Mouse (Mus musculus) kidney, postnatal 10 days (tissue): ENCODE data around the gene Hscb.
"Not testable (repeated sequence)": the region's sequence is repeated elsewhere in the genome, so short reads cannot be mapped to it uniquely, and the experiment has no call there.

Source experiments
- DNase-seq: peaks from one replicate; pipeline ENCODE4 v3.0.0; 2021; ENCODE audit warnings: mixed read lengths

Gene Hscb

DNA sequence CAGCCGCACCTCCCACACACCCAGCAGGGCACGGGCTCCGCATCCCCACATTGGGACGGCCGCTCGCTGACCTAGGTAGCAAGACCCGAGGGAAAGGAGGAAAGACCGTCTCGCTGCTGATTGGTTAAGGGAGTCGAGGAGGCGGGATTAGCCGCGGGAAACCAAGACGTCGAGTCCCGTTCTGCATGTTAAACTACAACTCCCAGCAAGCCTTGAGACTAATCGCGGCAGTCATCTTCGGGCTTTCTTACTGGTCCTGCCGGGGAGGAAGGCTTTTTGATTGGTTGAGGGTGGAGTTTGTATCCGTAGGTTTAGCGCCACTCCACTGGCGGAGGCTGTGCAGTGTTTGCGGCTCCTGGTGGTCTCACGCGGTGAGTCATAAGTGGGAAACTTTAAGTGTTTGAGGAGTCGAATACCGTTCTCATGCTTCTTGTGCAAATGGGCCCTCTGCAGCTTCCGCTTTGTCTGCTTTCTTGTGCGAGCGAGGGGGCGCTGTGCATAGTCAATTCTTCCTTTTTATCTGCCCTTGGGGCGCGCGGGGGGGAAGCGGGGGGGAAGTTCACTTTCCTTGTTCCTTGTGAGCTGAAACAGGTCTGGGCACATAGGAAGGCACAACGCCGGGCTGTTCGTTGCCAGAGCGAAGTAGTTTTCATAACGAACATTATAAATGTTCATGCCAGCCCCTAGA, at the start of gene Hscb, which contains the start of gene Chek2:
TSS of gene Hscb (minus strand) at position 100 of the 688 bp plus-strand sequence.
TSS of gene Chek2 (plus strand) at position 302 of the 688 bp plus-strand sequence.
- peak; percentile 98 for DNase-seq

DNA sequence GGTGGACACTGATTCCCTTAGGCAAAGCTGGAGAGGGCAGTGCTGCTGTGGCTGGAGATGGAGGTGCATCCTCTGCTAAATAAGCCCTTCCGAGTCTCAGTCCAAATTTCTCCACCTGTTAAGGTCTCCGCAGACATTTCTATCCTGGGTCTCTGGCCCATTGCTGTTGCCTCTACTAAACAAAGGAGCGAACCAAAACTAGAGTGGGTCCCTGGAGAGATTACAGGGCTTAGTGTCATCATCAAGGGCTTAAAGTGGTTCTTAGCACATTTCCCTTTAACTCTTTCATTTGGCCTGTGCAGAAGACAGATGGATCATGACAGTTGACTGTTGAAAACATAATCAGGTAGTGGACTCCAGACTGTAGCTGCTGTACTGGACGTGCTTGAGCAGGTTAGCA, 49.0 kb upstream of the Hscb start:
- DNase-seq = no peak

DNA sequence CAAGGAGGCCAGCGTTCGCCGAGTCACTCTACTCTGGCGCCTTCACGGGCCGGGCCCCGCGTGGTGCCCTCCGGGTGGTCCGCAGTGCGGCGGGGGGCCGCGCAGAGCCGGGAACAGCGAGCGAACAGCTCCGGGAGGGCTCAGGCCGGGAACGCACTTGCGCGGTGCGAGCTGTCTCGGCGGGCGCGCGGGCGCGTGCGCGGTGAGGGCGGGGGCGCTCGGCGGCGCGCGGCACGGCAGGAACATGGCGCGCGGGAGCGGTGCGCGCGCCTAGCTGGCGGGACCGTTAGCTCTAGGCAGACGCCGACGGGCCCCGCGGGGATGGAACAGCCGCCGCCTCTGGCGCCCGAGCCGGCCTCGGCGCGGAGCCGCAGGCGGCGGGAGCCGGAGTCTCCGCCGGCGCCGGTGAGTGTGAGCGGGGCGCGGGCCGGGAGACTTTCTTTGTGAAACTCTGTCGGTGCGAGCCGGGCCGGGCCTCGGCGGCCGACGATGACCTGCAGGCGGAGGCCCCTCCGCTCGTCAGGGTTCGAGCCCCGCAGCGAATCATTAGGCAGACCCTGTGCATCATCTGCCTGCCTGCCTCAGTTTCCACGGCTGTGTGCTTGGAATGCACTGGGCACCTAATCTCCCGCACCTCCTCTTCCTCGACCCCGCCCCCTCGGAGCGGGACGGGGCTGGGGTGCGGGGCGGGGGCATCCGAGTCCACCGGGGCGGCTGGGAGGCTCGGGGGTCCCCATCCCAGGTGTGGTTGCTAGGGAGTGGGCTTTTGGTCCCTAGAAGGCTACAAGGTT, 40.2 kb upstream of the Hscb start, which contains the start of gene Ttc28:
TSS of gene Ttc28 (plus strand) at position 220 of the 791 bp plus-strand sequence.
- peak; percentile 94 for DNase-seq

DNA sequence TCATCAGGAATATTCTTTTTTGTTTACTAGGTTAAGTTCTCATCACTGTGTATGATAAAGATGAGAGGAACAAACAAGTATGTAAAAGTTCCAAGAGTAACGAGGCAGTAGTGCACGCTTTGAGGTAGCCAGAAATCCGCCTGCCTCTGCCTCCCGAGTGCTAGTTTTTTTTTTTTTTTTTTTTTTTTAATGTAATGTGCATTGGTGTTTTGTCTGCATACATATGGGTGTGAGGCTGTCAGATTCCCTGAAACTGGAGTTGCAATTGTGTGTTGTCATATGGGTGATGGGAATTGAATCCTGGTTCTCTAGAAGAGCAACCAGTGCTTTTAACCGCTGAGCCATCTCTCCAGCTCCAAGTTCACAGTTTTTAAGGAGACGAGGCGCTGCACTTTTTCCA, 39.5 kb upstream of the Hscb start:
- no peak for DNase-seq

DNA sequence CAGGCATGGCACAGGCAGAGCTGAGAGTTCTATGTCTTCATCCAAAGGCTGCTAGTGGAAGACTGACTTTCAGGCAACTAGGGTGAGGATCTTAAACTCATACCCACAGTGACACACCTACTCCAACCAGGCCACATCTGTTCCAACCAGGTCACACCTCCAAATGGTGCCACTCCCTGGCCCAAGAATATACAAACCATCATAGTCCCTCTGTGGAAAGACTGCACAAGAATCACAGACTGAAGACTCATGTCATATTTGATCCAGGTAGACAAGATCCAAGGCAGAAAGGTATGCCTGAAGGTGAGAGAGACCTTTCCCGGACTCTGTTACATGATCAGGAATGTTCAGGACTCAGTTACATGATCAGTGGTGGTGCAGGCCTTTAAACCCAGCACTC, 38.9 kb upstream of the Hscb start:
- DNase-seq = not testable (repeated sequence)

DNA sequence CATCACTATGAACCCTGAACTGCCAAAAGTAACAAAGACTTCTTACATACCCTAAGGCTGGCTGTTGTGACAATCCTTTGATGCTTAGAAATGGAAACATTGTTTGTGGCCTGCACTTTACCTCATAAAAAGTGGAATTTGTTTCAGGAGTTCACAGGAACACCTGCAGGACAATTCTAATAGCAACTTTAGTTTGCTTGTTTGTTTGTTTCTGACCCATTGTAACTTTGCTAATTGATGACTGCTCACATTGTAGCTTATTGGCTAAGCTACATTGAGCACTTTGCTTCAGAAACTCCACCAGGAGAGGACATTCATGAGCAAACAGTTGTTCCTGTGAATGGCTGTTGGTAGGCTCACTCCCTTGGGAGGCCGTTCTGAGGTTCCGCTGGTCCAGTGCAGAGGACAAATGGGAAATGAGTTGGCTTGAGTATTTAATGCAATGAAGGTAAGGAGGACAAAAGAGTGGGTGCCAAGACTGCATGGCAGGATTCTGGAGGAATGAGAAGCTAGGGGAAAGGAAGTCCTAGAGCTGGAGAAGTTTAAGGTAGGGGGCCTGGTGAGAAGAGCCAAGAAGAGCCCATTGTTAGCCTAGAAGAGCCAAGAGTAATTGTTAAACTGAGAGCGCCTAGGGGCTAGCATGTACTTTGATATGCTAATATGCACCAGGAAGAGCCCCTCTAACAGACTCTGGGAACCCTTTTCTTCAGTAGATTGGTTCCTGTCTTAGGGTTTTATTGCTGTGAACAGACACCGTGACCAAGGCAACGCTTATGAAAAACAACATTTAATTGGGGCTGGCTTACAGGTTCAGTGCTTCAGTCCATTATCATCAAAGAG, 38.3 kb upstream of the Hscb start:
- no peak for DNase-seq

DNA sequence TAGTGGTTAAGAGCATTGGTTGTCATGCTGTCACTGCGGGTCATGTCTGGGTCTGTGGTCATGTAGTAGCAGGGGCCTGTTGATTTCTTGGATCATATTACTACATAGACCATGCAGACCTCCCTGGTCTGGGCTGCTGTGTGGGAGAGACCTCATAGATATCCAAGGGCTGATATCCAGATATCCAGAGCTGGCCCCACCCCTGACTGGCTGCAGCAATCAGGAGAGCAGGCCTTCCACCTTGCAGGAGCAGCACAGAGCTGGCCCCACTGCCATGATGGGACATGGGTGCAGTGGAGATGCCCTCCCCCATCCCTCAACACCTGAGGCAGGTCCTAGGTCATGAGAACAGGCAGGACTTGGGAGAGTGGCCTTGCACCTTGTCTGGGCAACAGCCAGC, 35.7 kb upstream of the Hscb start:
- DNase-seq = no peak

DNA sequence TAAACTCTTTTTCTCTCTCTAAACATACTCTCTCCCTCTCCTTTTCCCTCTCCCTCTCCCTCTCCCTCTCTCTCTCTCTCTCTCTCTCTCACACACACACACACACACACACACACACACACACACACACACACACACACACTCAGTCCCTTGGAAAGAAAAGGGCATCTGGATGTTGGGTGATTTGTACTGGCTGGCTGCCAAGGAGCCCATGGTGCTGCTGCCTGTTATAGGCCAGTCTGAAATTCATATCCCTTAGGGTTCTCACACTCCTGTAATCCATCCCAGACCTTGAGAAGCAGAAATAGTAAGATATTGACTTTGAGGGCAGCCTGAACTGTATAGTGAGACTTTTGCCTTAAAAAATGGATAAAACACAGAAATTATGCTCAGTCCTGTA, 35.1 kb upstream of the Hscb start:
- DNase-seq = peak; percentile 35

DNA sequence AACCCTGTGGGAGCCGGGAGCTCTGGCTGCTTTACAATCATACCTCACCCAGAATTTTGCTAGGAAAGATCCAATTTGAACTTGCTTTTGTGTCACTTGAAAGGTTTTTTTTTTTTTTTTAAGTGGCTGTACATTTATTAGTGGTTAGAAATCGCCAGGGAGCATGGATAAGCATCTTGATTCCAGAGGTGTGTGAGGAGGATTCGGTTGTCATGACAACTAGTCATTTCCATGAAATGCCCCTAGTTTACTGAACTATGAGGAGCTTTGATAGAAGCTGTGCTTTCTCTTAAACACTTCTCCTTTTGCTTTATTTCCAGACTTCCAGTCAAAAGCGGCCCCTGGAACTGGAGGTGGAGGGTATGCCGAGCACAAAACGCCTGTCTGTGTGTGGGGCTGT, 33.6 kb upstream of the Hscb start:
- no peak for DNase-seq

DNA sequence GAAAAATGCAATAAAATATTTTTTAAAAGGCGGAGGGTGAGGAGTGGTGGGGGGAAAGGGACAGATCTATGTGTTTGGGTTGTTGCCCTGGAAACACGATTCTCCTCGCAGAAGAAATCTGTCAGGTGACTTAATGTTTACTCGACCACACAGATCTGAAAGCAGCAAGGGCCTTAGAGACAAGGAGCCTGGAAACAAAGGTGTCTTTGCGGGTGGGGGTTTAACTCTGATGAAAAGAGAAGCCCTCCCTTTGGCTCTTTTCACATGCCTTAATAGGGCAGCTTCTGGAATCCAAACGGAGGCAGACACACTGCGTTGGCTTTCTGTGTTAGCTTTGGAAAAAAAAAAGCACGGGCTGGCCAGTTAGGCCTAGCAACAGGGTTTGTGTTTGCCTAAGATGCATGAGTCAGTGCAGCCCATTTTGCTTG, 29.7 kb upstream of the Hscb start:
- no peak for DNase-seq

DNA sequence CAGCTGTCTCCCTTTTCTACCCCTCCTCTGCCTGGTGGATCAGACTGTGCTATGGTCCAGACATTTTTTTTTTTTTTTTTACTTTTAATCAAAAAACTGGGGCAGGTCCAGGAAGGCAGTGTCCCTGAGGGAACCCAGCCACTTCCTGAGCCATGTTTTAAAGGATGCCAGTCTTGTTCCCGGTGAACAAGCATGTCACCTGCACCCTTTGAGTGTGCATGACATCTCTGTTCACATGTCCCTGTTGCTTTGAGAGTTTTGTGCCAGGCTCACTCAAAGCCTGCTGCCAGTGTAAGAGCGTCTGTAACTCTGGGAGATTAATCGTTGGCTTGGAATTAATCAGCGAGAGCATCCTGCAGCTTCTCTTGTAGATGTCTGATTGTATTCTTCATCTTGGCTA, 28.9 kb upstream of the Hscb start:
- no peak for DNase-seq

DNA sequence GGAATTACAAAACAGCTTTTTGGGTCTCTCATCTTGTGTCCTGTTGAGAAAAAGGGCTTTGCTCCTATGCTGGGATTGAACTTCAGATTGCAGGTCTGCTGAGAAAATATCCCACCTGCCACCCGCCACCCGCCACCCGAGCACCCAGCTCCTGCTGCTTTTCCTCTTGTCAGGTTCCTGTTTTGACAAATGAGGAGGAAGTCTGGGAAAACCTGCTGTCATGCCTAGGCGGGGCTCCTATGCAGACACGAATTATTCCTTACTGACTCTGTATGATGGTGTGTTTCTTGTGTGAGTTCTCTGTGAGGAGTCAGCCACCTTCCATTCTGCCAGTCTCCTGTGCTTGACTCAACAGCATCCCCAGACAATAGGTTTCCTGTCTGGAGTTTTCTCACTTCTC, 20.9 kb upstream of the Hscb start:
- no peak for DNase-seq

DNA sequence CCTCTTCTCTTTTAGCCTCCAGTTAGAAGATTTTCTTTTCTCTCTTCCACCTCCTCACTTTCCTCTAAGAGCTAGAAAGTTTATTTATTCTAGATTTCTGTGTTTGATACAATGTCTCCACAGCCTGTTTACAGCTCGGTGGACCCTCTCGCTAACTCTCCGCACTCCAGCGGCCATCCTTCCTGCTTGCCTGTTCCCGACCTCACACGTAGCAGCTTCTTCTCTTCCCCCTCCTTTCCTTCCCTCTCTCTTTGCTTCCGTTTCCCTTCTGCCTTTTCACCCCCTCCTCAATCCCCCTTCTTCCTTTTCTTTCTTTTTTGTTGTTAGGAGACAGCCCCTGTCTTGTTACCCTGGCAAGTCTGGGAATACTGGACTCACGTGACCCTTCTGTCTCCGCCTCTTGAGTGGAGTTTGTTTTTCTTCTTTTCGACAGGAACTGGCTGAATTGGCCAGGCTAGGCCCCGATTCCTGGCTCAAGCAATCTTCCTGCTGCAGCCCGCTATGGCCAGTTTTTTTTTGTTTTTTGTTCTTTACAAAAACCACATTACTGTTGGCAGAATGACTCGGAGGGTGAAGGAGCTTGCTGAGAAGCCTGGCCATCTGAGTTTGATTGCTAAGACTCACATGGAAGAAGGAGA, 19.6 kb upstream of the Hscb start:
- DNase-seq = peak; percentile 80

DNA sequence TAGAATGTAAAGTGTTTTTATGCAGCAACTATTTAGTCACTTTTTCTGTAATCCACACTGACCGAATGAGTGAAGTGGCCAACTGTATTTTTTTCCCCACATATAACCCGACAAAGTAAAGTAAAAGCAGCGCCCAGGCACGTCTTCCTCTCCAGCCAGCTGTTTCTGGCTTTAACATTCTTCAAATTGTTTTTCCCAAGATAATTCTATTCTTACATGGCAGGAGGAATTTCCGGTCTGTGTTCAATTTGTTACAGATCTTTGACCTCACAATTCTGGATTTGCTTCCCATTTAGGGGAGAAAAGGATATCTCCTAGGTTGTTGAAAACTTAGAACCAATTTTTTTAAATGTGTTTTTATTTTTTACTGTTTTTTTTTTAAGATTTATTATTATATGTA, 17.5 kb upstream of the Hscb start:
- peak; percentile 39 for DNase-seq

DNA sequence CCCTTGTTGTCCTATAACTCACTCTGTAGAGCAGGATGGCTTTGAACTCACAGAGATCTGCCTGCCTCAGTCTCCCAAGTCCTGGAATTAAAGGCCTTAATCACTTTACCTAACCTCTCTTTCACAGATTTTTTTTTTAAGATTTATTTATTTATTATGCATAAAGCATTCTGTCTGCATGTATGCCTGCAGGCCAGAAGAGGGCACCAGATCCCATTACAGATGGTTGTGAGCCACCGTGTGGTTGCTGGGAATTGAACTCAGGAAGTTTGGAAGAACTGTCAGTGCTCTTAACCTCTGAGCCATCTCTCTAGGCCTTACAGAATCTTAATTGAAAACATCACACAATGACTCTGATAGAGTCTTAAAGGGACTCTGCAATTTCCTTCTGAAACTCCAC, 13.4 kb upstream of the Hscb start:
- no peak for DNase-seq

DNA sequence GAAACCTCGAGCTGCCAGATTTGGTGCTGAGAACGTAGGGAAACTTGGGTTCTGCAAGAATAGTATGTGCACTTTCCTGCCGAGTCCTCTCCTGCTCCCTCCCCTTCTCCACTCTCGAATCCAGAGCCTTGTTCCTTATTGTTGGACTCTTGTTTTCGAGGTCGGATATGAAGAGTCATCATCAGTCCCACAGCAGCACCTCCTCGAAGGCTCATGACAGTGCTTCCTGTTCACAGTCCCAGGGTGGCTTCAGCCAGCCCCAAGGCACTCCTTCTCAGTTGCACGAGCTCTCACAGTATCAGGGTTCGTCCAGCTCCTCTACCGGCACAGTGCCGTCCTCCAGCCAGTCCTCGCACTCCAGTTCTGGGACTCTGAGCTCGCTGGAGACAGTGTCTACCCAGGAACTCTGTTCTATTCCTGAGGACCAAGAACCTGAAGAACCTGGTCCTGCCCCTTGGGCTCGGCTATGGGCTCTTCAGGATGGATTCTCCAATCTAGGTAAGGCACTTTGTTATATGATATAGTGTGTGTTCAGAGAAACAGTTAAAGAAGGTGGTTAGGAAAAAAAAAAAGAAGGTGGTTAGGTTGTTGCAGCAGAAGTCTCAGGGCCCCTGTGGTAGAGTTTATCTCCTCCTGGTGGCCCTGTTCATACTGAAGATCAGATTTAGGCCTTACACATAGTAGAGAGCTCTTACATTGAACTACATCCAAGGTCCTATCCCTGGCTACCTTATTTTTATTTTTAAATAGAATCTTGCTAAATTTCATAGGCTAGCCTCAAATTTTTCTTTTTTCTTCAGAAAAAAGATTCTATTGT, 1.7 kb upstream of the Hscb start:
- no peak for DNase-seq

DNA sequence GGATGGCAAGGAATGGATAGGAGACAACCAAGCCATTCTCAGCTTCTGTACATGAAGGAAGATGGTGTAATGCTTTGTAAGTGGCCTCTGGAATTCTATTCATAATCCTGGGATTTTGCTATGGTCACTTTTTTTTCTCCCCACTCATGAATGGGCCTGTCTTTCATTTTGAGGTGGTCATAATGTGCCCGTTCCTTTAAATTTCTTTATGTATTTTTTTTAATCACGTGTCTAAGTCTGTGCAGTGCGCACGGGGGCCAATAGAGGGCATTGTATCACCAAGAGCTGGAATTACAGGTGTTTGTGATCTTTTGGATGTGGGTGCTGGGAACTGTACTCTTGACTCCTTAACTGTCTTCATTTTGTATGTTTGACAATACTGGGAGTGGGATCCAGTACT, 888 bp upstream of the Hscb start:
- DNase-seq = peak; percentile 61

DNA sequence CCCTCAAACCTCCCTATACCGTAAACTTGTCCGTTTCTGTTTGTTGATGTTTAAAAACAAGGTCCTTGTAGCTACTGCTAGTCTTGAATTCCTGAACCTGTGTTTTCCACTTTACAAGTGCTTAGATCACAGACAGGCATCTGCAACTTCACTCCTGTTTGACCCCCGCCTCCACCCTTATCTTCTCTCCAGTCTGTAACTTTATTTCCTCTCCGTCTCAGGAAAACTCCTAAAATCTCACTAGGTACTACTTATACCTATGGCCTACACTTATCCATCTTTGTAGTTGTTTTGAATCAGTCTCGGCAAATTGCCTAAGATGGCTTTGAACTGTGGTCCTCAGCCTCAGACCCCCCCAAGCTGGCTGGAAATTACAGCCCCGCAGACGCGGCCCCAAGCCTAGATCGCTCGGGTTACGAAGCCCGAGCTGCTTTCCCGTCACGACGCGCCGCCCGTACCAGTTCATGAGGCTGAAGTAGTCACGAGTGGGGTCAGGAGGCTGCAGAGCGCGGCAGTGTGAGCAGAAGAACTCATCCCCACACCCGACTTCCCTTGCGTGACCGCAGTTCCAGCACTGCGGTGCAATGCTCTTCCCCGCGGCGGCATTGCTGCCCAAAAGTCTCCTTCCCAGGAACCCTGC, 419 bp downstream of the Hscb start:
- DNase-seq = no peak

DNA sequence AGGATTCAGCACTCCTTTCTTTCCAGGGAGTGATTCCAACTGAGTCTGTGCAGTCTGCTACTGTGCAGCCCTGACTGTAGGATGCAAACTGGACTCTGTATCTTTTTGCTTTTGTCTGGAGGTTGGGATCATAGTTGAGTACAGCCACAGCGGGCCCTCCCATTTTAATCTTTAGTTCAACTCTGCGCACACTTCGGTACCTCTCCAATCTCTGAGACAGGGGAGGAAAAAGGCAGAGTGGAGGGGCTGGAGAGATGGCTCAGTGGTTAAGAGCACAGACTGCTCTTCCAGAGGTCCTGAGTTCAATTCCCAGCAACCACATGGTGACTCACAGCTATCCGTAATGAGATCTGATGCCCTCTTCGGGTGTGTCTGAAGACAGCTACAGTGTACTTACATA, 1.6 kb downstream of the Hscb start:
- DNase-seq = not testable (repeated sequence)

DNA sequence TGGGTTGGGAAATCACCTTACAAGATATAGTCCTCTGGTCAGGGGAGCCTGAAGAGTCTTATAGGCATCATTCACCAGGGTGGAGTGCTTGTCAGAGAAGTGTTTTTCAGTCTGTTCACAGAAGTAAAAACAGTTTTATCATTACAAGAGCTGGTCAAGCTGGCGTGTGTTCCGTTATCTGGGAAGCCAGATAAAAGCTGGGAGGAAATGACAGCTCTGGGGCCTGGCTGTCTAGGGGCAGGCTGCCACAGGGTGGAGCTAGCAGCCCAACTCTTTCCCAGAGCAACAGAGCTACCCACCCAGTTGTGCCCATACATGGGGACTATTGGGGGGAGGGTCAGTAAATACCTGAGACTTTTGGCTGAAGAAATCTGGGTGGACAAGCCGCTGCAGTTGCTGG, 3.6 kb downstream of the Hscb start:
- DNase-seq = peak; percentile 78

DNA sequence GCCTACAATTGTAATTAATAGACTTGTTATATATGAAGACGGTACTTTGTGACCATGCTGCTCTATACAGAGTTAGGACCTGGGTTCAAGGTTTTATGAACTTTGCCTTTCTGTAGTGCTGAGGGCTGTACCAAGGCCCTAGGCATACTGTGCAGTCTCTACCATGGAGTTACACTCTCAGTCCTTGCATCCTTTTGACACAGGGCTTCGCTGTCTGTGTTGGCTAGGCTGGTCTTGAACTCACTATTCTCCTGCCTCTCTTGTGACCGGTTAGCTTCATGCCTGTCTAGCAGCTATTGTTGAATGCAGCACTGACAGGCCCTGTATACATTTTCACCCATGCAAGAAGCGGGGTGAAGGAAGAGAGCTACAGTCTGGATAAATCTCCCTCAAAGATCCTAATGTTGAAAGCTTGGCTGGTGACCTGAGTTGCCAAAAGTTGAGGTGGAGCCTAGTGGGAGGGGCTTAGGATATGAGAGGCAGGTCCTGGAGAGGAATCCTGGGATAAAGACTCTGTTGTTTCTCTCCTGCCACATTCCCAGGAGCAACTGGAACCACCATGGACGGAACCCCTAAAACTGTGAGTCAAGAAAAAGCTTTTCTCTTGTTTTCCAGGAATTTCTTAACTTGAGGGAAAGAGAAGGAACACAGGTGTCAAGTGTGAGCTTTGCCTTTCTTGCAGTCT, 8.4 kb downstream of the Hscb start:
- DNase-seq = no peak
